ENCODE assay signal across 33 mouse cellular contexts in the genomic region with DNA sequence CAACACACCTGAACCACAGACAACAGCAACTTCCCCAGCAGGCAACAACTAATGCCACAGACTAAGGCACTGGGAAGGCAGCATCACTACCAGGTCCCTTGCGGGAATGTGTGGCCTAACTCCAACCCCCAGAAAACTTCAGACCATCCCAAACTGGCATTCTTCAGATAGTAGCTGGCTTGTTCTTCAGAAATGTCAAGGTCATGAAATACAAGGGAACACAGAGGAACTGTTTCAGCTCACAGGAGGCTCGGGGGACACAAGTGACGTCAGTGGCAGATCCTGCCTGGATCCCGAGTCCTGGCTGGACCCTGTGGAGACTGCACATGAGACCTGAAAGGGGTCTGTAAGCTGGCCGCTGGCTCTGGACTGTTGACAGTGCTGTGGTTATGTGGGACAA. TPM values are rescaled to one million over a fixed set of nuclear protein-coding genes. Genes with fewer than 3 reads are reported as not detected.
DNase-seq lines count a peak whose midpoint lies in the region; ATAC-seq lines count a peak whose summit lies in the region.
"Had no signal": no experiment of that assay in that cellular context is flagged by ENCODE, and none has a peak within 500 bp of the region (broad histone marks: within the 10 kb centered on the region; RNA-seq: fewer than 3 reads in every experiment).

No protein-coding gene starts in this region.

- H3K27ac ChIP-seq in heart, embryonic 10.5 days = 0 out of 2 replicates have a peak overlapping the region, but pooled peaks have one; percentile 30
- no peak overlapping the region for H3K27ac ChIP-seq in neural tube, embryonic 15.5 days (replicated peaks)
- H3K27ac ChIP-seq: forebrain, embryonic 10.5 days; gastrocnemius, adult 2 months; heart, embryonic 15.5 days; hindbrain, embryonic 13.5 days; intestine, embryonic 15.5 days had no signal

- H3K36me3 ChIP-seq in heart, embryonic 10.5 days = no peaks in the 10 kb centered on the region
- no peaks in the 10 kb centered on the region for H3K36me3 ChIP-seq in neural tube, embryonic 15.5 days
- H3K36me3 ChIP-seq: forebrain, embryonic 10.5 days; heart, embryonic 12.5 days; heart, embryonic 15.5 days; hindbrain, embryonic 10.5 days; hindbrain, embryonic 13.5 days; intestine, embryonic 15.5 days had no signal

- no peak overlapping the region for H3K4me3 ChIP-seq in heart, embryonic 10.5 days
- H3K4me3 ChIP-seq in neural tube, embryonic 15.5 days (replicated peaks) = no peak overlapping the region
- H3K4me3 ChIP-seq: forebrain, embryonic 10.5 days; gastrocnemius, adult 2 months; heart, embryonic 12.5 days; heart, embryonic 15.5 days; hindbrain, embryonic 10.5 days; hindbrain, embryonic 13.5 days; intestine, embryonic 15.5 days had no signal

- peaks cover 57% of the 10 kb centered on the region for H3K4me1 ChIP-seq in heart, embryonic 10.5 days
- 0 out of 2 replicates have a peak, but pooled peaks cover 3% of the 10 kb centered on the region for H3K4me1 ChIP-seq in neural tube, embryonic 15.5 days

- no peaks in the 10 kb centered on the region for H3K9me3 ChIP-seq in heart, embryonic 10.5 days
- H3K9me3 ChIP-seq in neural tube, embryonic 15.5 days (replicated peaks) = no peaks in the 10 kb centered on the region
- H3K9me3 ChIP-seq: forebrain, embryonic 10.5 days; heart, embryonic 12.5 days; heart, embryonic 15.5 days; hindbrain, embryonic 10.5 days; hindbrain, embryonic 13.5 days; intestine, embryonic 15.5 days had no signal

- WGBS in heart, embryonic 10.5 days = 49% methylated on average over 5 of the region's 5 CpGs
- 77% methylated on average over 5 of the region's 5 CpGs for WGBS in neural tube, embryonic 15.5 days

- ATAC-seq in neural tube, embryonic 15.5 days (ENCODE audit: low FRiP score) = no peak
- ATAC-seq: CD4-positive, CD25-positive, alpha-beta regulatory T cell, adult 4 months; forebrain, embryonic 14.5 days; forebrain, postnatal 0 days; hindbrain, embryonic 16.5 days; intestine, embryonic 15.5 days had no signal

- peaks cover 12% of the 10 kb centered on the region for H3K27me3 ChIP-seq in heart, embryonic 10.5 days (ENCODE audit: insufficient read depth, poor library complexity, severe bottlenecking)
- no peaks in the 10 kb centered on the region for H3K27me3 ChIP-seq in neural tube, embryonic 15.5 days (replicated peaks)
- H3K27me3 ChIP-seq: hindbrain, embryonic 13.5 days; intestine, embryonic 15.5 days had no signal

- H3K9ac ChIP-seq in neural tube, embryonic 15.5 days (replicated peaks) = no peak overlapping the region
- H3K9ac ChIP-seq: forebrain, postnatal 0 days; heart, embryonic 12.5 days; heart, embryonic 15.5 days; hindbrain, embryonic 13.5 days; intestine, embryonic 15.5 days had no signal

- DNase-seq in heart, embryonic 10.5 days (ENCODE audit: low spot score) = no peak
- DNase-seq in heart, adult 11 months = no peak
- peak; percentile 23 for DNase-seq in ZHBTc4 (ENCODE audit: low read depth, low spot score)
- peak; percentile 50 for DNase-seq in adrenal gland, postnatal 10 days
- DNase-seq in adrenal gland, postnatal 36 days = peak; percentile 47 to 69
- no peak for DNase-seq in ovary, postnatal 14 days (ENCODE audit: low spot score)
- DNase-seq: cerebellum, adult 18-20 months; cerebellum, adult 9-10 months; cerebellum, postnatal 14 days; forebrain, postnatal 0 days; gastrocnemius, adult 2 months; gastrocnemius, postnatal 14 days; heart, adult 18-20 months; heart, postnatal 10 days; heart, postnatal 36 days; kidney, adult 18-20 months; kidney, adult 9 months had no signal

- H3K4me2 ChIP-seq in neural tube, embryonic 15.5 days = no peak overlapping the region
- H3K4me2 ChIP-seq: heart, embryonic 12.5 days; heart, embryonic 15.5 days; hindbrain, embryonic 13.5 days; intestine, embryonic 15.5 days had no signal

RNA-seq across cellular contexts. Expression of a gene that starts 4.1 kb away (rescaled TPM):
- not detected in 2 replicates for polyA plus RNA-seq in heart, embryonic 10.5 days (2016; fragmentation: Nextera tagmentation; extraction: Ambion mirVana)
- not detected for total RNA-seq in adrenal gland, postnatal 10 days (2021)
- total RNA-seq in adrenal gland, postnatal 36 days (2021) = not detected
- not detected in 2 replicates for polyA plus RNA-seq in neural tube, embryonic 15.5 days (2015; fragmentation: Nextera tagmentation; extraction: Ambion mirVana)
- total RNA-seq: forebrain, postnatal 0 days; gastrocnemius, adult 2 months; gastrocnemius, postnatal 14 days; gastrocnemius, postnatal 4 days; heart, adult 18-20 months; heart, postnatal 10 days; heart, postnatal 36 days; MEL had no signal
- polyA plus RNA-seq: C2C12; CD4-positive, CD25-positive, alpha-beta regulatory T cell, adult 4 months; embryonic facial prominence, embryonic 11.5 days; embryonic facial prominence, embryonic 14.5 days; forebrain, embryonic 10.5 days; forebrain, embryonic 14.5 days; forebrain, postnatal 0 days; frontal cortex, adult 2 months; heart, embryonic 12.5 days; heart, embryonic 15.5 days; hindbrain, embryonic 10.5 days; hindbrain, embryonic 13.5 days; hindbrain, embryonic 16.5 days; intestine, embryonic 15.5 days had no signal

RNA-seq across cellular contexts. Expression of a gene that starts 24.8 kb away (rescaled TPM):
- 0.73 and 0.91 TPM in 2 replicates for polyA plus RNA-seq in heart, embryonic 10.5 days (2016; fragmentation: Nextera tagmentation; extraction: Ambion mirVana)
- 1 to 10 TPM; 2.6 to 3.3 TPM for total RNA-seq in adrenal gland, postnatal 10 days (2021)
- total RNA-seq in adrenal gland, postnatal 36 days (2021) = 1 to 10 TPM; 1.7 TPM
- 2.4 and 2.5 TPM in 2 replicates for polyA plus RNA-seq in neural tube, embryonic 15.5 days (2015; fragmentation: Nextera tagmentation; extraction: Ambion mirVana)
- total RNA-seq: MEL had no signal
- polyA plus RNA-seq: CD4-positive, CD25-positive, alpha-beta regulatory T cell, adult 4 months had no signal

RNA-seq across cellular contexts. Expression of a gene that starts 52.5 kb away (rescaled TPM):
- 5.4 and 5.5 TPM in 2 replicates for polyA plus RNA-seq in heart, embryonic 10.5 days (2016; fragmentation: Nextera tagmentation; extraction: Ambion mirVana)
- 10 to 100 TPM; 33.3 to 70.2 TPM for total RNA-seq in adrenal gland, postnatal 10 days (2021)
- 10 to 100 TPM; 16.9 to 23.7 TPM for total RNA-seq in adrenal gland, postnatal 36 days (2021)
- 2.3 and 3.4 TPM in 2 replicates for polyA plus RNA-seq in neural tube, embryonic 15.5 days (2015; fragmentation: Nextera tagmentation; extraction: Ambion mirVana)
- total RNA-seq: MEL had no signal
- polyA plus RNA-seq: C2C12 had no signal

Comparison
In these comparisons a context has a peak if more than half of its experiments do, and no peak if none do; other contexts are left out.
1. DNase-seq: peak in ZHBTc4 (single experiment), adrenal gland, postnatal 10 days (single experiment) and adrenal gland, postnatal 36 days (2 of 2); none in heart, embryonic 10.5 days (single experiment), heart, adult 11 months (single experiment) and ovary, postnatal 14 days (single experiment).